Mouse (Mus musculus): ENCODE measurements around the gene Rpn2. TPM values are rescaled to one million over a fixed set of nuclear protein-coding genes. Genes with fewer than 3 reads are reported as not detected.

Rpn2 gene
- total and polyA plus RNA-seq, 2 experiments = 118 to 155 TPM

GRCm38 (mm10) chr2:157313718-157314117 is 34.9 kb downstream of the Rpn2 start:
- TF ChIP-seq CTCF (IDR thresholded peaks at IDR 0.05; ENCODE audit: low read depth, low read length) (no peak), POLR2A (IDR thresholded peaks at IDR 0.05; ENCODE audit: extremely low read depth, insufficient read depth, low read length) (no peak)
- H3K4me1 ChIP-seq (ENCODE audit: control insufficient read depth, insufficient read depth, low read length) = no peaks in the 10 kb centered on the region
- no peak overlapping the region for H3K9ac ChIP-seq (ENCODE audit: low read depth, low read length)
- no peak overlapping the region for H3K4me3 ChIP-seq (ENCODE audit: insufficient read depth, low read depth, low read length)
- no peak for DNase-seq (ENCODE audit: extremely low read depth, low read depth, low spot score)
- no peaks in the 10 kb centered on the region for H3K27me3 ChIP-seq (ENCODE audit: control insufficient read depth, insufficient read depth, low read length)
- H3K27ac ChIP-seq (replicated peaks; ENCODE audit: insufficient read depth, low read depth, low read length) = no peak overlapping the region
- WGBS = 99% methylated on average over 3 of the region's 3 CpGs
- H3K79me2 ChIP-seq (ENCODE audit: control insufficient read depth, insufficient read depth, low read length) = no peaks in the 10 kb centered on the region
- peaks cover 66% of the 10 kb centered on the region for H3K36me3 ChIP-seq (ENCODE audit: control insufficient read depth, insufficient read depth, low read length)

GRCm38 (mm10) chr2:157314310-157314709 is 35.5 kb downstream of the Rpn2 start:
- Histone ChIP-seq H3K36me3 (ENCODE audit: control insufficient read depth, insufficient read depth, low read length) (peaks cover 64% of the 10 kb centered on the region), H3K79me2 (ENCODE audit: control insufficient read depth, insufficient read depth, low read length) (no peaks in the 10 kb centered on the region), H3K4me3 (ENCODE audit: insufficient read depth, low read depth, low read length) (no peak overlapping the region), H3K9ac (ENCODE audit: low read depth, low read length) (no peak overlapping the region), H3K27me3 (ENCODE audit: control insufficient read depth, insufficient read depth, low read length) (no peaks in the 10 kb centered on the region), H3K27ac (replicated peaks; ENCODE audit: insufficient read depth, low read depth, low read length) (no peak overlapping the region), H3K4me1 (ENCODE audit: control insufficient read depth, insufficient read depth, low read length) (no peaks in the 10 kb centered on the region)
- no peak for DNase-seq (ENCODE audit: extremely low read depth, low read depth, low spot score)
- TF ChIP-seq CTCF (IDR thresholded peaks at IDR 0.05; ENCODE audit: low read depth, low read length) = no peak
- no peak for TF ChIP-seq POLR2A (IDR thresholded peaks at IDR 0.05; ENCODE audit: extremely low read depth, insufficient read depth, low read length)
- 94% methylated on average over 7 of the region's 7 CpGs for WGBS

GRCm38 (mm10) chr2:157315486-157315885 is 36.7 kb downstream of the Rpn2 start:
- WGBS = 98% methylated on average over 6 of the region's 6 CpGs
- Histone ChIP-seq H3K27ac (replicated peaks; ENCODE audit: insufficient read depth, low read depth, low read length) (no peak overlapping the region), H3K9ac (ENCODE audit: low read depth, low read length) (no peak overlapping the region), H3K79me2 (ENCODE audit: control insufficient read depth, insufficient read depth, low read length) (no peaks in the 10 kb centered on the region), H3K27me3 (ENCODE audit: control insufficient read depth, insufficient read depth, low read length) (no peaks in the 10 kb centered on the region), H3K4me1 (ENCODE audit: control insufficient read depth, insufficient read depth, low read length) (no peaks in the 10 kb centered on the region), H3K36me3 (ENCODE audit: control insufficient read depth, insufficient read depth, low read length) (peaks cover 63% of the 10 kb centered on the region), H3K4me3 (ENCODE audit: insufficient read depth, low read depth, low read length) (no peak overlapping the region)
- no peak for TF ChIP-seq CTCF (IDR thresholded peaks at IDR 0.05; ENCODE audit: low read depth, low read length)
- no peak for TF ChIP-seq POLR2A (IDR thresholded peaks at IDR 0.05; ENCODE audit: extremely low read depth, insufficient read depth, low read length)
- DNase-seq (ENCODE audit: extremely low read depth, low read depth, low spot score) = no peak

GRCm38 (mm10) chr2:157316358-157316933 is 37.6 kb downstream of the Rpn2 start:
- Histone ChIP-seq H3K79me2 (ENCODE audit: control insufficient read depth, insufficient read depth, low read length) (no peaks in the 10 kb centered on the region), H3K27me3 (ENCODE audit: control insufficient read depth, insufficient read depth, low read length) (no peaks in the 10 kb centered on the region), H3K27ac (replicated peaks; ENCODE audit: insufficient read depth, low read depth, low read length) (no peak overlapping the region), H3K4me1 (ENCODE audit: control insufficient read depth, insufficient read depth, low read length) (no peaks in the 10 kb centered on the region), H3K9ac (ENCODE audit: low read depth, low read length) (no peak overlapping the region), H3K36me3 (ENCODE audit: control insufficient read depth, insufficient read depth, low read length) (peaks cover 59% of the 10 kb centered on the region), H3K4me3 (ENCODE audit: insufficient read depth, low read depth, low read length) (no peak overlapping the region)
- 95% methylated on average over 14 of the region's 14 CpGs for WGBS
- TF ChIP-seq POLR2A (IDR thresholded peaks at IDR 0.05; ENCODE audit: extremely low read depth, insufficient read depth, low read length) (no peak), CTCF (IDR thresholded peaks at IDR 0.05; ENCODE audit: low read depth, low read length) (no peak)
- no peak for DNase-seq (ENCODE audit: extremely low read depth, low read depth, low spot score)

GRCm38 (mm10) chr2:157317220-157317619 is 38.4 kb downstream of the Rpn2 start:
- no peaks in the 10 kb centered on the region for H3K27me3 ChIP-seq (ENCODE audit: control insufficient read depth, insufficient read depth, low read length)
- H3K27ac ChIP-seq (replicated peaks; ENCODE audit: insufficient read depth, low read depth, low read length) = no peak overlapping the region
- no peak overlapping the region for H3K9ac ChIP-seq (ENCODE audit: low read depth, low read length)
- H3K79me2 ChIP-seq (ENCODE audit: control insufficient read depth, insufficient read depth, low read length) = no peaks in the 10 kb centered on the region
- H3K4me1 ChIP-seq (ENCODE audit: control insufficient read depth, insufficient read depth, low read length) = no peaks in the 10 kb centered on the region
- 40% methylated on average over 6 of the region's 6 CpGs for WGBS
- DNase-seq (ENCODE audit: extremely low read depth, low read depth, low spot score) = no peak
- H3K36me3 ChIP-seq (ENCODE audit: control insufficient read depth, insufficient read depth, low read length) = peaks cover 62% of the 10 kb centered on the region
- TF ChIP-seq CTCF (IDR thresholded peaks at IDR 0.05; ENCODE audit: low read depth, low read length) (no peak), POLR2A (IDR thresholded peaks at IDR 0.05; ENCODE audit: extremely low read depth, insufficient read depth, low read length) (no peak)
- no peak overlapping the region for H3K4me3 ChIP-seq (ENCODE audit: insufficient read depth, low read depth, low read length)

- Histone ChIP-seq H3K27ac (replicated peaks; ENCODE audit: insufficient read depth, low read depth, low read length) (no peak overlapping the region), H3K79me2 (ENCODE audit: control insufficient read depth, insufficient read depth, low read length) (no peaks in the 10 kb centered on the region), H3K36me3 (ENCODE audit: control insufficient read depth, insufficient read depth, low read length) (peaks cover 46% of the 10 kb centered on the region), H3K4me1 (ENCODE audit: control insufficient read depth, insufficient read depth, low read length) (no peaks in the 10 kb centered on the region), H3K9ac (ENCODE audit: low read depth, low read length) (no peak overlapping the region), H3K4me3 (ENCODE audit: insufficient read depth, low read depth, low read length) (no peak overlapping the region), H3K27me3 (ENCODE audit: control insufficient read depth, insufficient read depth, low read length) (no peaks in the 10 kb centered on the region)
- 93% methylated on average over 8 of the region's 8 CpGs for WGBS
- TF ChIP-seq POLR2A (IDR thresholded peaks at IDR 0.05; ENCODE audit: extremely low read depth, insufficient read depth, low read length) (no peak), CTCF (IDR thresholded peaks at IDR 0.05; ENCODE audit: low read depth, low read length) (no peak)
- DNase-seq (ENCODE audit: extremely low read depth, low read depth, low spot score) = no peak
Measured at GRCm38 (mm10) chr2:157320135-157320534, 41.3 kb downstream of the Rpn2 start.
